Mouse (Mus musculus) hindbrain, postnatal 0 days (tissue): Measurements from ENCODE around the gene Emilin3. TPM values are rescaled to one million over a fixed set of nuclear protein-coding genes. Genes with fewer than 3 reads are reported as not detected.
A peak's percentile ranks its signal among the peaks of the same experiment; 100 is the strongest.

Experiments
- ATAC-seq: fragments of 200-750 bp; cut with Nextera tagmentation; 2 replicates; pipeline ENCODE4 v1.8.0; 2017; ENCODE audit warnings: mild to moderate bottlenecking, moderate TSS enrichment, moderate library complexity
- DNase-seq: peaks from one replicate; pipeline ENCODE4 v3.0.0-alpha.2; 2015; ENCODE audit warnings: low spot score
- H3K27ac ChIP-seq: fragments of 300-500 bp; sonication (generic); 2 replicates; pipeline ENCODE4 v1.5.1; 2014; ENCODE audit warnings: mild to moderate bottlenecking
- H3K27me3 ChIP-seq: fragments of 300-500 bp; sonication (generic); 2 replicates; pipeline ENCODE4 v1.6.1; 2014; ENCODE audit warnings: low read length, mixed read lengths; ENCODE audit not compliant: insufficient read depth
- H3K36me3 ChIP-seq: fragments of 300-500 bp; sonication (generic); 2 replicates; pipeline ENCODE4 v1.6.1; 2014; ENCODE audit warnings: low read length, mixed read lengths; ENCODE audit not compliant: insufficient read depth
- H3K4me1 ChIP-seq: fragments of 300-500 bp; sonication (generic); 2 replicates; pipeline ENCODE4 v1.6.1; 2014; ENCODE audit warnings: antibody characterized with exemption, low read length, mixed read lengths; ENCODE audit not compliant: insufficient read depth
- H3K4me2 ChIP-seq: fragments of 300-500 bp; sonication (generic); 2 replicates; pipeline ENCODE4 v1.6.1; 2014; ENCODE audit warnings: low read depth, mild to moderate bottlenecking, low read length, moderate library complexity, mixed read lengths
- H3K4me3 ChIP-seq: fragments of 300-500 bp; sonication (generic); 2 replicates; pipeline ENCODE4 v1.5.1; 2014; ENCODE audit warnings: low read length
- H3K9ac ChIP-seq: fragments of 300-500 bp; sonication (generic); replicated peaks from 2 replicates; pipeline ENCODE4 v1.6.1; 2014; ENCODE audit warnings: mild to moderate bottlenecking, low read length, moderate library complexity, mixed read lengths
- H3K9me3 ChIP-seq: fragments of 300-500 bp; sonication (generic); 2 replicates; pipeline ENCODE4 v1.6.1; 2016; ENCODE audit warnings: low read length, mixed read lengths
- CTCF ChIP-seq: IDR thresholded peaks from 2 replicates; pipeline ENCODE4 v1.5.1; 2016; ENCODE audit warnings: antibody characterized with exemption, control low read depth, low read depth
- WGBS: fragments of 180-500 bp; shearing (Covaris S2); extraction: QIAGEN DNeasy Blood & Tissue Kit; methylation state at CpG from one replicate; pipeline ENCODE4 v1.1.7; 2014; 5-methylcytosine and 5-hydroxymethylcytosine counted together
- polyA plus RNA-seq: library from polyadenylated mRNA; unstranded; fragments of >200 nt; fragmentation: Nextera tagmentation; extraction: Ambion mirVana; gene quantifications from 2 replicates; pipeline ENCODE4 v1.2.1, GENCODE M21; 2015
- total RNA-seq: library from RNA; depleted of rRNA; stranded (reverse); fragments of >200 nt; gene quantifications from 2 replicates; pipeline ENCODE4 v1.2.3, GENCODE M21; 2014

The Emilin3 gene
- total and polyA plus RNA-seq, 2 experiments from 2014 or later = 0.54 to 3.1 TPM

GRCm38 (mm10) chr2:160954541-160954940, 42.4 kb upstream of the Emilin3 start:
- Histone ChIP-seq H3K27ac (no peak overlapping the region), H3K9ac (no peak overlapping the region), H3K4me1 (no peaks in the 10 kb centered on the region; the same call in 1 of the 2 replicates), H3K36me3 (peaks cover 40% of the 10 kb centered on the region), H3K9me3 (no peaks in the 10 kb centered on the region), H3K4me2 (no peak overlapping the region), H3K4me3 (no peak overlapping the region), H3K27me3 (no peaks in the 10 kb centered on the region)
- TF ChIP-seq CTCF = no peak
- 84% methylated on average over 3 of the region's 3 CpGs for WGBS
- no peak for DNase-seq
- ATAC-seq = no peak

DNA sequence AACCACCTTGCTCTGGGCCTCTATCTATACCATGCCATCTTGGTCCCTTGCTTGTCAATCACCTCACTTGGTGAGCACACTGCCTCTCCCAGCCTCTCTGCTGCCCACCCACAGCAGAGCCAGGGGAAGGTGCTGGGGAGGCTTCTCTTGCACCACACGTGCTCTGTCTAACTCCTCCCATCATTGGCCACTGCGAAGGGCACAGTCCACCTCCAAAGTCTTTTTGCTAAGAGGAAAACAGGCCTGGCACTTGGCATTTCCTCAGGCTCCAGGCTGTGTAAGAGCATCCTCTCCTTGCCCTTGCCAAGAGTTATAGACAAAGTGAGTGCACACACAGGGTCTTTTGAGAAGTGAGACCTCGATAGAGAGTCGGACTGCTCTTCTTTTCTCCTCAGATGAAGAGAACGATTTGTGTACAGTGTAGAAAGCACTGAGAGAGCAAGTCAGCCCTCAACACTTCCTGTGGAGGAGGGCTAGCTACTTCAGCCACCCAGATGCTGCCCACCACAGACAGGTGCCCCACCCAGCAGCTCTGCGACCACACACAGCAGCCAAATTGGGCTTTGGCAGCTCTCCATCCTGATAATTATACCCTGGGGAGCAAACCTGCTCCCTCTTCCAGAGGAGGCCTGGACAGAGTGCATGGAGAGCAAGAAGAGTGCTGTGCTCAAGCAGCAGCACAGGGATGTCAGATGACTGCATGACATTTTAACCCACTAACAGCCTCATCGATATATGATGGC, 41.2 kb upstream of the Emilin3 start:
- Histone ChIP-seq H3K9ac (no peak overlapping the region), H3K36me3 (peaks cover 49% of the 10 kb centered on the region), H3K27ac (peak overlapping the region; percentile 2; the same call in 1 of the 2 replicates), H3K9me3 (no peaks in the 10 kb centered on the region), H3K4me1 (no peaks in the 10 kb centered on the region; the same call in 1 of the 2 replicates), H3K4me2 (no peak overlapping the region), H3K27me3 (no peaks in the 10 kb centered on the region), H3K4me3 (no peak overlapping the region)
- 60% methylated on average over 7 of the region's 7 CpGs for WGBS
- ATAC-seq = peak; percentile 76
- DNase-seq = peak; percentile 27
- TF ChIP-seq CTCF = no peak

DNA sequence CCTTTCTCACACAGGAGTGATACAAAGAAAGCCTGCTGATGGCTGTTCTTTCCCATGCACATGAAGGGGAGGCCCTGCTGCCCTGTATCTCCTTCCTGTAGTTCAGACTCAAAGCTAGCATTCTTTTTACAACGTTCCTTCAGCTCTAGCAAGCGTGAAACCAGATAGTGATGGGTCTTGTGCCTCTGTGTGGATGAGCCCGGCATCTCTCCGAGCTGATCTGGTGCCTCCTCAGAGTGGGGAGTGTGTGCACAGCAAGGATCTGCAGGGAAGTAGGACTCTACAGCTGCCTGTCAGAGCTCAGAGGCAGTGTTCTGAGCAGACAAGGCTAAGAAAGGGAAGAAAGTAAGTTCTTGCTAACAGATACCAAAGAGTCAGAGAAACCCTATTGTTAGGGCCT, 39.5 kb upstream of the Emilin3 start:
- WGBS = 72% methylated on average over 4 of the region's 4 CpGs
- Histone ChIP-seq H3K9me3 (no peaks in the 10 kb centered on the region), H3K27me3 (no peaks in the 10 kb centered on the region), H3K36me3 (peaks cover 54% of the 10 kb centered on the region), H3K27ac (no peak overlapping the region), H3K4me3 (no peak overlapping the region), H3K9ac (no peak overlapping the region), H3K4me2 (no peak overlapping the region), H3K4me1 (no peaks in the 10 kb centered on the region; the same call in 1 of the 2 replicates)
- TF ChIP-seq CTCF = no peak
- no peak for ATAC-seq
- no peak for DNase-seq

- no peak overlapping the region for H3K9ac ChIP-seq
- H3K4me2 ChIP-seq = no peak overlapping the region
- no peaks in the 10 kb centered on the region for H3K27me3 ChIP-seq
- H3K36me3 ChIP-seq = no peaks in the 10 kb centered on the region
- no peak overlapping the region for H3K27ac ChIP-seq
- no peak overlapping the region for H3K4me3 ChIP-seq
- H3K9me3 ChIP-seq = no peaks in the 10 kb centered on the region
- DNase-seq = peak; percentile 26
- ATAC-seq = peak; percentile 36; the same call in 1 of the 2 replicates
- no peaks in the 10 kb centered on the region for H3K4me1 ChIP-seq
- 66% methylated on average over 3 of the region's 3 CpGs for WGBS
- peak; percentile 69 for TF ChIP-seq CTCF
Observed at GRCm38 (mm10) chr2:160942443-160942842, 30.3 kb upstream of the Emilin3 start.

- H3K9ac ChIP-seq = 0 out of 2 replicates have a peak overlapping the region, but pooled peaks have one; percentile 6
- H3K4me3 ChIP-seq = no peak overlapping the region
- H3K4me1 ChIP-seq = no peaks in the 10 kb centered on the region
- 0 out of 2 replicates have a peak overlapping the region, but pooled peaks have one; percentile 22 for H3K27ac ChIP-seq
- peak; percentile 29 for TF ChIP-seq CTCF
- no peaks in the 10 kb centered on the region for H3K27me3 ChIP-seq
- peak; percentile 30; the same call in 1 of the 2 replicates for ATAC-seq
- DNase-seq = peak; percentile 43
- no peaks in the 10 kb centered on the region for H3K9me3 ChIP-seq
- 63% methylated on average over 17 of the region's 17 CpGs for WGBS
- no peak overlapping the region for H3K4me2 ChIP-seq
- H3K36me3 ChIP-seq = no peaks in the 10 kb centered on the region
Observed at GRCm38 (mm10) chr2:160940930-160941709, 29.0 kb upstream of the Emilin3 start.

GRCm38 (mm10) chr2:160934451-160934850, 22.3 kb upstream of the Emilin3 start:
- ATAC-seq (no peak), DNase-seq (peak; percentile 50)
- Histone ChIP-seq H3K9ac (no peak overlapping the region), H3K4me1 (no peaks in the 10 kb centered on the region), H3K36me3 (no peaks in the 10 kb centered on the region), H3K4me2 (no peak overlapping the region), H3K9me3 (no peaks in the 10 kb centered on the region), H3K27me3 (no peaks in the 10 kb centered on the region), H3K4me3 (no peak overlapping the region), H3K27ac (no peak overlapping the region)
- 59% methylated on average over 4 of the region's 4 CpGs for WGBS
- no peak for TF ChIP-seq CTCF
